Mouse (Mus musculus): ENCODE results near the gene Mpo. TPM values are rescaled to one million over a fixed set of nuclear protein-coding genes. Genes with fewer than 3 reads are reported as not detected.

The Mpo gene
- not detected for polyA plus RNA-seq (2014; fragmentation: Illumina TruSeq; extraction: RNeasy Lipid Tissue Mini Kit (QIAGEN cat#74804); ENCODE audit: low read depth, low replicate concordance)

DNA sequence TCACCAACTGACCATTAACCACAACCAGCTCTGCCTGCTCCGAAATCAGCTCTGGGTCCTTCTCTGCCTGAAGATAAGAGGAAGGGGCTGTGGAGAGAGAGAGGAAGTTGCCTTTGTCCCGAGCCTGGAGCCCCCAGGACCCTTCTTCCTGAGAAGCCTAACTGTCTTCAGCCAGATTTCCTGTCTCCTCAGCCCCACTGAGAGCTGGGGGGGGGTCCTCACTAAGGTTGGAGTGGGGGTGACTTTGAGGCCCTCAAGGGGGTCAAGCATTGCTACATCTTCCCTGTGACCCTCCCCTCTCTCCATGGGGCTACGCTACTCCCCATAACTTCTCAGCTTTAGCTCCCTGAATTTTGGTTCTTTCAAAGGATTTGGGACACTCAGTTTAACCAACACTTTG is at the start of gene Mpo:
Gene Mpo (plus strand): TSS at position 122 of the 400 bp plus-strand sequence.

DNA sequence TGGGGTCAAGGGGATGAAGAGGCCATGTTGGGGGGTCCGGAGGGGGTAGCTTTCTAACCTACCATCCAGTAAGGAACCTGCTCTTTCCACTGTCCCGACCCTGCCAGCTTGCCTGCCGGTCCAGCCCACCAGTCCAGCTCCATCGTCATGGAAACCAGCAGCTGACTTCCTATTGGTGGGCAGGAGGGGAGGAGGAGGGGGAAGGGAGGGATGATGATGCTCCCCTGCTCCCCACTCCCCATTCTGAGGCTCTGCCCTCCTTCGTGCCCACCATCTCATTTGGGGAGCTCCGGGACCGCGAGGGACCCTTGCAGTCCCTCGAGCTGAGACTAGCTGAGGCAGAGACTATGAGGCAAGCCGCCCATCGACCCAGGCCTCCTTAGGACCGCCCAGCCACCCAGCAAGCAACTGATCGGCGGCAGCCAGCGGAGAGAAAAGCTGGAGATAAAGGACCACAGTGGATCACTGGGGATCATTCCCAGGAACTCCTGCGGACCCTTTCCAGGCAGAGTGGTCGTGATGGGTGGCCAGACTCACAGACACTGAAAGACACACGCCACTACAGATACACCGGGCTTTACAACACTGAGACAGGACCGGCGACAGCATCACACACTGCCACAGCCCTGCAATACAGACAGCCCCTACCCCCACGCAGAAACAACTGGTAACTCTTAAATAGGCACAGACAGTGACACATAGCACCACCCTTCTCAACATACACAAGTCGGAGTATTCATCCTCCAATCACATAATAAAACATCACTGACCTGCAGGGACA is 32.9 kb upstream of the Mpo start, which contains the start of gene Tspoap1:
Gene Tspoap1 (plus strand): TSS at position 241 of the 781 bp plus-strand sequence.

DNA sequence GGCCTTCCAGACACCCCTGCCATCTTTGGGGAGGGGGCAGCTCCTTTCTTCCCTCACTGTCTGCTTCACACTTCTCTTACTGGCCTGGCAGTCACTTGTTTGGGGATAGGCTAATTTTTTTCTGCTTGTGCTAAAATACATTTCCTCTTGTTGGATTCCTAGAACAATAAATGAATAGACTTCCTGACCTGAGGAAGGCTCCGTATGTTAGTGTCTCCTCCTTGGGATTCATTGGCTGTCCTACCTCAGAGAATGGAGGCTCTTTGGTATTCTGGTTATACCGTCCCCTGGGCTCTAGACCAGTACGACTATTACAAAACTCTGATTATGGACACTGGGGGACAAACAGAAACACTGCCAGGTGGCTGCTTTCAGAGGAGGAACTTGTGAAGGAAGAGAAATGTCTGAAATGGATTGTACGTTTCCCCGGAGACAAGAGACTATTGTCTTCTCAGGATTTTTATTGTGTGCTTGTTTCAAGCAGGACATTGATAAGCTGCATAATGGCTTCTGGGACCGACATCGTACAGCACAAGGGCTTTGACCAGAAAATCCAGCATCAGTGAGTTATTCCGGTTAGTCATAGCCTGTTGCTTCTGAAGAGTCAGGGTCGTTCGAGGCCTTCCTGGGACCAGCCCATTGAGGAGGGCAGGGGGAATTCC is 35.0 kb downstream of the Mpo start, which contains the start of gene Lpo:
Gene Lpo (minus strand): TSS at position 51 of the 662 bp plus-strand sequence.

DNA sequence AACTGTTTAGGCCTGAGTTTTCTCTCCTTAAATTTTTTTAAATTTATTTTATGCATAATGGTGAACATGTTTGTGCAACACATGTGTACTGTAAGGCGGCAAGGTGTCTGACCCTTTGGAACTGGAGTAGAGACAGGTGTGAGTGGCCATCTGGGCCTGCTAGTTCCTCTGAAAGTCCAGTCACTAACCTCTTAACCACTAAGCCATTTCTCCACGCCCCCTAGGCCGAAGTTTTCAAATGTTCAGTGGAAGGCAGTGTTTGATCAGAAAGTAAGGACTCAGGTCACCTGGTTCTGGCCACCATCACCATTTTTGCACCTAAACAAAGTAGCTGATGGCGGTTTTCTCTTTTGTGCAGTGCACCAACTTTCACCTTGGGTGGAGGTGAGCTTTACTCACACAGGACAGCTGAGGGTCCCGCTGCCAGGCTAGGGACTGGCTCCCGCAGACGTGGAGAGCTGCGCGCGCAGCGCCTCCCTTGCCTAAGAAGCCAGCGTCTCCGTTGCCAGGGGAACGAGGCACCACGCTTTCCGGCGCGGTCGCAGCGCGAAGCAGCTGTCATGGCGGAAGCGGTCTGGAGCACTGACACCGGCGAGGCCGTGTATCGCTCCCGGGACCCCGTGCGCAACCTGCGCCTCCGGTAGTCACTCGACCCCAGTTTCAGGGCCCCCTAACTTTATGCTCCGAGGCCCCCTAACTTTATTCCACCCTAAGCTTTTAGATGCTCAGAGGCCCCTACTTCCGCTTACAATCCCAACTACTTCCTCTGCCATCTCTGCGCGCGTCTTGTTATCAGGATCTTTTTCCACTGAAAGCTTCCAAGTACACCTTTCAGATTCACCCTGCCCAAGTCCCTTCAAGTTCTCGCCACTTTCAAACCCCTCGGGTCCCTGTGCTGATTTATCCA is 59.6 kb downstream of the Mpo start, which contains the start of gene Mks1:
Gene Mks1 (plus strand): TSS at position 526 of the 907 bp plus-strand sequence.

Other genes with a start within 250 kb of the Mpo start
- not detected for gene Gm11492, start 226.9 kb upstream of the Mpo start, polyA plus RNA-seq (2014; fragmentation: Illumina TruSeq; extraction: RNeasy Lipid Tissue Mini Kit (QIAGEN cat#74804); ENCODE audit: low read depth, low replicate concordance)
- 10.8 TPM for gene Sept4, start 224.7 kb upstream of the Mpo start, polyA plus RNA-seq (2014; fragmentation: Illumina TruSeq; extraction: RNeasy Lipid Tissue Mini Kit (QIAGEN cat#74804); ENCODE audit: low read depth, low replicate concordance)
- 33.6 TPM for gene Mtmr4, start 201.4 kb upstream of the Mpo start, polyA plus RNA-seq (2014; fragmentation: Illumina TruSeq; extraction: RNeasy Lipid Tissue Mini Kit (QIAGEN cat#74804); ENCODE audit: low read depth, low replicate concordance)
- gene Hsf5, start 176.4 kb upstream of the Mpo start, polyA plus RNA-seq (2014; fragmentation: Illumina TruSeq; extraction: RNeasy Lipid Tissue Mini Kit (QIAGEN cat#74804); ENCODE audit: low read depth, low replicate concordance) = not detected
- gene Rnf43, start 130.9 kb upstream of the Mpo start, polyA plus RNA-seq (2014; fragmentation: Illumina TruSeq; extraction: RNeasy Lipid Tissue Mini Kit (QIAGEN cat#74804); ENCODE audit: low read depth, low replicate concordance) = 4.7 TPM
- gene Supt4a, start 56.0 kb upstream of the Mpo start, polyA plus RNA-seq (2014; fragmentation: Illumina TruSeq; extraction: RNeasy Lipid Tissue Mini Kit (QIAGEN cat#74804); ENCODE audit: low read depth, low replicate concordance) = 22.1 TPM
- gene Tspoap1, start 33.0 kb upstream of the Mpo start, polyA plus RNA-seq (2014; fragmentation: Illumina TruSeq; extraction: RNeasy Lipid Tissue Mini Kit (QIAGEN cat#74804); ENCODE audit: low read depth, low replicate concordance) = 0.65 TPM
- gene Lpo, start 34.7 kb downstream of the Mpo start, polyA plus RNA-seq (2014; fragmentation: Illumina TruSeq; extraction: RNeasy Lipid Tissue Mini Kit (QIAGEN cat#74804); ENCODE audit: low read depth, low replicate concordance) = not detected
- 1.5 TPM for gene Mks1, start 59.6 kb downstream of the Mpo start, polyA plus RNA-seq (2014; fragmentation: Illumina TruSeq; extraction: RNeasy Lipid Tissue Mini Kit (QIAGEN cat#74804); ENCODE audit: low read depth, low replicate concordance)
- gene Epx, start 82.0 kb downstream of the Mpo start, polyA plus RNA-seq (2014; fragmentation: Illumina TruSeq; extraction: RNeasy Lipid Tissue Mini Kit (QIAGEN cat#74804); ENCODE audit: low read depth, low replicate concordance) = not detected
- gene Olfr462, start 98.7 kb downstream of the Mpo start, polyA plus RNA-seq (2014; fragmentation: Illumina TruSeq; extraction: RNeasy Lipid Tissue Mini Kit (QIAGEN cat#74804); ENCODE audit: low read depth, low replicate concordance) = not detected
- not detected for gene Olfr463, start 103.8 kb downstream of the Mpo start, polyA plus RNA-seq (2014; fragmentation: Illumina TruSeq; extraction: RNeasy Lipid Tissue Mini Kit (QIAGEN cat#74804); ENCODE audit: low read depth, low replicate concordance)
- gene Olfr464, start 127.4 kb downstream of the Mpo start, polyA plus RNA-seq (2014; fragmentation: Illumina TruSeq; extraction: RNeasy Lipid Tissue Mini Kit (QIAGEN cat#74804); ENCODE audit: low read depth, low replicate concordance) = not detected
- 152 TPM for gene Dynll2, start 194.0 kb downstream of the Mpo start, polyA plus RNA-seq (2014; fragmentation: Illumina TruSeq; extraction: RNeasy Lipid Tissue Mini Kit (QIAGEN cat#74804); ENCODE audit: low read depth, low replicate concordance)

All from kidney, adult 10 weeks (tissue).